Mouse (Mus musculus) lung, embryonic 14.5 days (tissue): ENCODE results near the gene 2610507B11Rik. TPM values are rescaled to one million over a fixed set of nuclear protein-coding genes. Genes with fewer than 3 reads are reported as not detected.

Experiments
- ATAC-seq: fragments of 200-750 bp; cut with Nextera tagmentation; 2 replicates; pipeline ENCODE4 v1.8.0; 2017; ENCODE audit warnings: mild to moderate bottlenecking, moderate TSS enrichment, moderate library complexity; ENCODE audit not compliant: insufficient read depth
- DNase-seq: peaks from one replicate; pipeline ENCODE4 v3.0.0-alpha.2; 2015
- H3K27ac ChIP-seq: fragments of 300-500 bp; sonication (generic); 2 replicates; pipeline ENCODE4 v1.5.1; 2014; ENCODE audit warnings: low read depth, mild to moderate bottlenecking, moderate library complexity
- H3K27me3 ChIP-seq: fragments of 300-500 bp; sonication (generic); 2 replicates; pipeline ENCODE4 v1.6.1; 2014; ENCODE audit warnings: low read length, control low read depth; ENCODE audit not compliant: insufficient read depth
- H3K36me3 ChIP-seq: fragments of 300-500 bp; sonication (generic); 2 replicates; pipeline ENCODE4 v1.6.1; 2014; ENCODE audit warnings: control low read depth; ENCODE audit not compliant: insufficient read depth
- H3K4me1 ChIP-seq: fragments of 300-500 bp; sonication (generic); 2 replicates; pipeline ENCODE4 v1.6.1; 2014; ENCODE audit warnings: antibody characterized with exemption, control low read depth; ENCODE audit not compliant: insufficient read depth
- H3K4me2 ChIP-seq: fragments of 300-500 bp; sonication (generic); 2 replicates; pipeline ENCODE4 v1.6.1; 2014; ENCODE audit warnings: mild to moderate bottlenecking
- H3K4me3 ChIP-seq: fragments of 300-500 bp; sonication (generic); 2 replicates; pipeline ENCODE4 v1.5.1; 2014; ENCODE audit warnings: low read depth, low read length
- H3K9ac ChIP-seq: fragments of 300-500 bp; sonication (generic); 2 replicates; pipeline ENCODE4 v1.6.1; 2014
- H3K9me3 ChIP-seq: fragments of 300-500 bp; sonication (generic); 2 replicates; pipeline ENCODE4 v1.6.1; 2016; ENCODE audit warnings: low read depth, low read length, control low read depth
- CTCF ChIP-seq: IDR thresholded peaks from 2 replicates; pipeline ENCODE4 v1.5.1; 2016; ENCODE audit warnings: antibody characterized with exemption, low read depth
- WGBS: fragments of 180-500 bp; shearing (Covaris S2); extraction: QIAGEN DNeasy Blood & Tissue Kit; methylation state at CpG from one replicate; pipeline ENCODE4 v1.1.7; 2014; 5-methylcytosine and 5-hydroxymethylcytosine counted together
- polyA plus RNA-seq: library from polyadenylated mRNA; unstranded; fragments of >200 nt; fragmentation: Nextera tagmentation; extraction: Ambion mirVana; gene quantifications from 2 replicates; pipeline ENCODE4 v1.2.1, GENCODE M21; 2014

2610507B11Rik gene
- polyA plus RNA-seq, 1 experiment from 2014 or later = 71.2 TPM

DNA sequence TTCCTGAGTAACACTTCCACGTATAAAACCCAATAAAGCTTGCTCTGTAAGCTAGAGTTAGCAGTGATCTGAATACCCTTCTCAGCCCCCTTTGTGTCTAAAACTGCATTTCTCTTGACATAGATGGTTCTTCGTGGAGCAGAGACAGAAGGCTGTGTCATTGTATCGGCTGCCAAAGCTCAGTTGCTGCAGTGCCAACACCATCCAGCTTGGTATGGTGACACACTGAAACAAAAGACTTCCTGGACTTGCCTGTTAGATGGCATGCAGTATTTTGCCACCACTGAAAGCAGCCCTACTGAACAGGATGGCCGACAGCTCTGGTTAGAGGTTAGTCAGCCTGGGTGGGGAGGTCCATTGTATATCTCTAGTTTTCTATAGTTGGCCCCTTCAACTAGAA, 18.0 kb downstream of the 2610507B11Rik start:
- ATAC-seq (no peak), DNase-seq (no peak)
- Histone ChIP-seq H3K9me3 (no peaks in the 10 kb centered on the region), H3K27ac (no peak overlapping the region), H3K36me3 (peaks cover 96% of the 10 kb centered on the region), H3K4me3 (no peak overlapping the region), H3K9ac (no peak overlapping the region), H3K4me2 (no peak overlapping the region), H3K4me1 (no peaks in the 10 kb centered on the region), H3K27me3 (no peaks in the 10 kb centered on the region)
- WGBS = 92% methylated on average over 4 of the region's 4 CpGs
- TF ChIP-seq CTCF = no peak

DNA sequence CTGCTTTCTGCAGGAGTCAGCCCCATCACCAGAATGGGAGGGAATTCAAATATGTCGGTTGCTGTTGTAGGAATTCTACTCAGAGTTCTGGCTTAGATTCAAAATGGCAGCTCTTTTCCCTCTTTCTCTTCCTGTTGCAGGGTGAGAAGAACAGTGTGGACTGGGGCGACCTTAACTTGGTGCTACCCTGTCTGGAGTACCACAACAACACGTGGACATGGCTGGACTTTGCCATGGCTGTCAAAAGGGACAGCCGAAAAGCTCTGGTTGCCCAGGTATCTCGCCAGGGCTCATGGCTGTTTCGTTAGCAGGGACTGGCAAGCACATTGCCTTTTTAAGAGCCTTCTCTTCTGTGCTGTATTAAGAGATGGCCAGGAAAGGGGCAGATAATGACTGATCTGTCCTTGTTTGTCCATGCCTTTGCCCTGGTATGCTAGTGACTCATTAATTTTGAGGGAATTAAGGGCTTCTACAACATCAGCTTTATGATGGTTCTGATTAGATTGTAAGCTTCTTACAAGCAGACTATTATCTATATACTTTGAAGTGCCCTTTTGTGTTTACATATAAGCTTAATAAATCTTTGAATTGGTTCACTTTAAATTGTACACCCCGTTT, 27.7 kb downstream of the 2610507B11Rik start:
- no peak overlapping the region for H3K4me2 ChIP-seq
- TF ChIP-seq CTCF = no peak
- DNase-seq (no peak), ATAC-seq (no peak)
- no peaks in the 10 kb centered on the region for H3K9me3 ChIP-seq
- no peak overlapping the region for H3K27ac ChIP-seq
- H3K36me3 ChIP-seq = peaks cover 85% of the 10 kb centered on the region
- H3K9ac ChIP-seq = no peak overlapping the region
- H3K27me3 ChIP-seq = no peaks in the 10 kb centered on the region
- WGBS = 86% methylated on average over 7 of the region's 7 CpGs
- H3K4me3 ChIP-seq = no peak overlapping the region
- H3K4me1 ChIP-seq = no peaks in the 10 kb centered on the region

DNA sequence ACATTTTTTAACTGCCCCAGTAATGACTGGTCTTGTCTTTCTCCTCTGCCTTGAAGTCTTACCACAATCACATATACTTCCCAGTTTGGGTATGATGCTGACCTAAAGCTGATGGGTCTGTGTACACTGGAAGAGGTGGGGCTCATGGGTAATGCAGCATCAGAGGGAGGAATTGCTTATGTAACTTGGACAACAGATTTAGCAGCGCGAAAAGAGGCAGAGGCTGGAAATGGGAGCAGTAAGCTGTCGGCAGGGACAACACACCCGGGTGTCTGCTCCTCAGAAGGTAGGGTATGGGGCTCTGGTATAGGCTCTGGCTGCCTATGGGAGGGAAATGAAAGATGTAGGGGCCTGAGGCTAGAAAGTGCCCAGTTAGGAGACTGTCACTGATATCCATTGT, 29.1 kb downstream of the 2610507B11Rik start, which contains the start of gene BC030499:
BC030499 (plus strand) TSS at position 188 of the 400 bp plus-strand sequence.
- Histone ChIP-seq H3K9me3 (no peaks in the 10 kb centered on the region), H3K4me3 (no peak within 1 kb of the TSS), H3K27me3 (no peaks in the 10 kb centered on the region), H3K36me3 (peaks cover 71% of the 10 kb centered on the region), H3K4me2 (no peak within 1 kb of the TSS), H3K9ac (no peak within 1 kb of the TSS), H3K4me1 (no peaks in the 10 kb centered on the region), H3K27ac (no peak within 1 kb of the TSS)
- DNase-seq (no peak), ATAC-seq (no peak)
- no peak for TF ChIP-seq CTCF
- WGBS = 89% methylated on average over 4 of the region's 4 CpGs

DNA sequence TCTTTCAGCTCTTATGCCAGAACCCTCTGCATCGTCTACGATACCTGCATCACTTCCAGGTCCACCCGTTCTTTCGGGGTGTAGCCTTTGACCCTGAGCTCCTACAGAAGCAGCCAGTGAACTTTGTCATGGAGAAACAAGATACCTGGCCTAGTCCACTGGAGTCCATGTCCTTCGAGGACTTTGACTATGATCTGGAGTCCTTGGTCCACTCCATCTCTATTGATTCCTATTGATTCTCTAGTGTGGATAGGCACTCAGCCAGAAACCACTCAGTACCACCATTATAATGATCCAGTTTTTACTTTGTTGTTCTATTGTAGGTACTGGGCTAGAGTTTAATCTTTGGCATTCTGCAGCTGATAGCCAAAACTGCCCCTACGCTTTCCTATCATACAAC, 33.0 kb downstream of the 2610507B11Rik start:
- no peak overlapping the region for H3K9ac ChIP-seq
- no peak overlapping the region for H3K27ac ChIP-seq
- no peak for ATAC-seq
- H3K4me3 ChIP-seq = no peak overlapping the region
- no peak for DNase-seq
- peaks cover 33% of the 10 kb centered on the region for H3K36me3 ChIP-seq
- H3K27me3 ChIP-seq = no peaks in the 10 kb centered on the region
- H3K9me3 ChIP-seq = no peaks in the 10 kb centered on the region
- H3K4me2 ChIP-seq = no peak overlapping the region
- WGBS = 91% methylated on average over 6 of the region's 6 CpGs
- no peak for TF ChIP-seq CTCF
- H3K4me1 ChIP-seq = no peaks in the 10 kb centered on the region

DNA sequence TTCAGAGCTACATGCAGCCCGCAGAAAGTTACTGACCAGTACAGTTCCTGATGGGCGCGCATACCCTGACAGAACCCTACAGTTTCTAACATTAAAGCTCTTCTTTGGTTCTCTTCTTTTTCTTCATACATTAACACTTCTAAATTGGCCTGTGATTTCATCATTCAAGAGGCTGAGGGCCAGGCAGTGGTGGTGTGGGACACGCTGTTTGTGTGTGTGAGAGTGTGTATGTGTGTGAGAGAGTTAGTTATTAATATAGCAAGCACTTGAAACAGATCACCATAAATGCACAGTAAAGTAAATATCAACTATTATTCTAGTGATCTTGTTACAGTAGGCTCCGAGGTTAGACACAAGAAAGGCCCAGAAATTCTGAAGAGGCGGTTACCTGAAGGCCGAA, 39.4 kb downstream of the 2610507B11Rik start:
- H3K9me3 ChIP-seq = no peaks in the 10 kb centered on the region
- H3K4me1 ChIP-seq = no peaks in the 10 kb centered on the region
- peak overlapping the region; percentile 83 for H3K9ac ChIP-seq
- peak overlapping the region; percentile 87 for H3K4me3 ChIP-seq
- H3K27ac ChIP-seq = peak overlapping the region; percentile 60; the same call in 1 of the 2 replicates
- DNase-seq = no peak
- ATAC-seq = peak; percentile 42
- peak overlapping the region; percentile 76 for H3K4me2 ChIP-seq
- H3K27me3 ChIP-seq = no peaks in the 10 kb centered on the region
- TF ChIP-seq CTCF = no peak
- peaks cover 29% of the 10 kb centered on the region for H3K36me3 ChIP-seq
- WGBS = 61% methylated on average over 7 of the region's 7 CpGs

DNA sequence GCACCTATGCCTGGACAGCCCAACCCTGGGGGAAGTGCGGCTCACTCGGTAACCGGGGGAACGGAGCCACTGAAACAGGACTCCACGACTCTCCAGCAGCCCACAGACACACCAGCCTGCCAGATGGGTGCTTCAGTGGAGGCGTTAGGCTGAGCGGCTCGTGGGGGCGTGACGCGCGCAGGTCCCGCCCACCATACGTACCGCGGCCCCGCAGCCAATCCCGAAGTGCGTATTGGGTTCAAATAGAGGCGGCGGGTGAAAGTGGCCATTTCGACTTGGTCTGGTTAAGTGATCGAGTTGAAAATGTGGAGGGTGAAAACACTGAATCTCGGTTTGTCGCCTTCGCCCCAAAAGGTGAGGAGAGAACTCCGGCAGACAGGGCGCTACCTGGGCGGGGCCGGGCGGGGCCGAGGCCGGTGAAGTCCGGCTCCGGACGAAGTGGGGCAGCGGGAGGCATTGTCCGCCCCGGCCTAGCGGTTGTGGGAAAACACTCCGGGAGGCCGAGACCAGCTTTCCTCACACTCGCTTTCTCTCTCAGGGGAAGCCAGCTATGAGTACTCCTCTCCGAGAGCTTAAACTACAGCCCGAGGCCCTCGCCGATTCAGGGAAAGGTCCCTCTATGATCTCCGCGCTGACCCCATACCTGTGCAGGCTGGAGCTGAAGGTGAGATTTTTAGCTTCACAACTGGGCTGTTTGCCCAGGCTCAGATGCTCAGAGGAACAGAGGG, 40.0 kb downstream of the 2610507B11Rik start, which contains the start of gene Spag5:
Spag5 (plus strand) TSS at position 173 of the 728 bp plus-strand sequence.
- no peak for TF ChIP-seq CTCF
- Histone ChIP-seq H3K9me3 (no peaks in the 10 kb centered on the region), H3K27ac (peak within 1 kb of the TSS; percentile 86), H3K4me3 (peak within 1 kb of the TSS; percentile 87), H3K27me3 (no peaks in the 10 kb centered on the region), H3K36me3 (peaks cover 34% of the 10 kb centered on the region), H3K4me1 (no peaks in the 10 kb centered on the region), H3K9ac (peak within 1 kb of the TSS; percentile 83), H3K4me2 (peak within 1 kb of the TSS; percentile 76)
- ATAC-seq (peak; percentile 100), DNase-seq (peak; percentile 97)
- under 1% methylated on average over 49 of the region's 49 CpGs for WGBS

DNA sequence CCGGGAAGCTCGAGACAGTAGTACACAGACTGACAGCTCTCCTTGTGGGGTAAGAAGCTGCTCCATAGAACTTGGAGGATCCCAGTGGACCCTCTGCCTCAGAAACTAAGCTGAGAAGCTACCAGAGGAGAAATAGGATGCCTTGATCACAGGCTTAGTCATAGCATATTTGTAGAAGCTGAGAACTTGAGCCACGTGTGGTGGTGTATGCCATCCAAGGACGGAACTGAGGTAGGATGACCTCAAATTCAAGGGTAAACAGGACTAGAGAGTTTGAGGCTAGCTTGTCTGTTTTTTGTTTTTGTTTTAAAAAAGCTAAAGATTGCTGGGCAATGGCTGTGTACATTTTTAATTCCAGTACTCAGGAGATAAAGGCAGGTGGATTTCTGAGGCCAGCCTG, 43.7 kb downstream of the 2610507B11Rik start:
- Histone ChIP-seq H3K4me1 (no peaks in the 10 kb centered on the region), H3K36me3 (peaks cover 66% of the 10 kb centered on the region), H3K27me3 (no peaks in the 10 kb centered on the region), H3K9ac (no peak overlapping the region), H3K4me3 (no peak overlapping the region), H3K9me3 (no peaks in the 10 kb centered on the region), H3K4me2 (no peak overlapping the region), H3K27ac (no peak overlapping the region)
- ATAC-seq (no peak), DNase-seq (no peak)
- WGBS = 90% methylated on average over 4 of the region's 4 CpGs
- TF ChIP-seq CTCF = no peak
